Mouse (Mus musculus): ENCODE results near the gene Rorb. TPM values are rescaled to one million over a fixed set of nuclear protein-coding genes. Genes with fewer than 3 reads are reported as not detected.

Gene Rorb
- polyA plus RNA-seq, 1 experiment, result 22.4 TPM

DNA sequence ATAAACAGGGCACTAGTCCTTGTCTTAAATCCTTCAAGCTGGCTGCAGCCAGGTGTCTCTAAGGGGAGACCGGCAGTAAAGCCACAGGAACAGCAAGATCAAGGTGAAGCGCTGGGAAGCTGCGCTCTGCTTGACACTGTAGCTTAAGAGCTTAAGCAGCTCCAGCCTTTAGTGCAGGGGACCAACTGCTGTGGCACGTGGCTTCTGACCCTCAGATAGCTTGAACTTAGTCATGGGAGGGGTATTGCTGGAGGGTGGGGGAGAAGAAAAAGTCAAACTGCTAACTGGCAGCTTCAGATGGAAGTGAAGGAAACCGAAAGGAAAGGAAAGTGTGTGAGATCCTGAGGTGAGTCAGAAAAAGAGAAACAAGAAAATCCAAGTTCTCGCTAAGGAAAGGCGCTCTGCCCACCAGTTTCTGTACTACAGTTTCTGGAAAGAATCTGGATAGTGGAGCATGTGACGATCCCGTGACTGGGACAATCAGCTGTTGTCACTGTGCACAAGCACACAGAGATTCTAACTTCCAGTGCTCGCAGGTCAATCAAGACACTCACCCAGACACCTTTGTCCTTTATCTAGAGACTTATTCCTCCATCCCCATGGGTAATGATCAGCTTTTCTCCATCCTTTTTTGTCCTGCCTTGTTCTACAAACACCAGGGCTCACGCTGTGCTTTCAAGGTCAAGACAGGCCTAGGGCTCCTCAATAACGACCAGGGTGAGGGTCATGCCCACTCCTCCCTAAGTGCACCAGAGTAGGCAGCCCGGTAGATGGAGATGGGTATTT lies 2.2 kb downstream of the Rorb start:
- 0 out of 2 replicates have a peak, but pooled peaks have one; percentile 39 for TF ChIP-seq POLR2A (IDR thresholded peaks at IDR 0.05; ENCODE audit: extremely low read depth, insufficient read depth, low read length)
- no peak for TF ChIP-seq CTCF (IDR thresholded peaks at IDR 0.05; ENCODE audit: extremely low read depth, insufficient read depth, low read length)
- Histone ChIP-seq H3K4me3 (ENCODE audit: insufficient read depth, low read length) (peak overlapping the region; percentile 70), H3K4me1 (ENCODE audit: control insufficient read depth, insufficient read depth, low read length) (no peaks in the 10 kb centered on the region), H3K27ac (ENCODE audit: insufficient read depth, low read length) (peak overlapping the region; percentile 63)

DNA sequence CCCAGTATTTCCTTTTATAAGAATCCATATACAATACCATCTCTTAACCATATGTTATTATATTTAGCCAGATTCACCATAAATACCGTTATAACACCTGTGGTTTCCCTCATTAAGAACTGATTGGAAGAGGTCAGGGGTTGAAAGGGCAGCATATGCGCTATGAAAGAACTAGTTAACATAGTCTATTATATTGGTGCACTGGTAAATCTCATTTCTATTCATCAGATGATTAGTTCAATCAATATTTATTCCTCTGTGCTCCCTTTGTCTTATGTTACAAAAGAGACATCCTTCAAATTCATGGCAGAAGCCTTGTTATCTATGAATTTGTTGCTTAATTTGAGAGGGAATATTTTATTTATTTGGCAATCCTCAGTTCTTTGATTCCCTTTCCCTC lies 6.4 kb downstream of the Rorb start:
- no peaks in the 10 kb centered on the region for H3K4me1 ChIP-seq (ENCODE audit: control insufficient read depth, insufficient read depth, low read length)
- no peak overlapping the region for H3K4me3 ChIP-seq (ENCODE audit: insufficient read depth, low read length)
- no peak for TF ChIP-seq CTCF (IDR thresholded peaks at IDR 0.05; ENCODE audit: extremely low read depth, insufficient read depth, low read length)
- TF ChIP-seq POLR2A (IDR thresholded peaks at IDR 0.05; ENCODE audit: extremely low read depth, insufficient read depth, low read length), result no peak
- no peak overlapping the region for H3K27ac ChIP-seq (ENCODE audit: insufficient read depth, low read length)

DNA sequence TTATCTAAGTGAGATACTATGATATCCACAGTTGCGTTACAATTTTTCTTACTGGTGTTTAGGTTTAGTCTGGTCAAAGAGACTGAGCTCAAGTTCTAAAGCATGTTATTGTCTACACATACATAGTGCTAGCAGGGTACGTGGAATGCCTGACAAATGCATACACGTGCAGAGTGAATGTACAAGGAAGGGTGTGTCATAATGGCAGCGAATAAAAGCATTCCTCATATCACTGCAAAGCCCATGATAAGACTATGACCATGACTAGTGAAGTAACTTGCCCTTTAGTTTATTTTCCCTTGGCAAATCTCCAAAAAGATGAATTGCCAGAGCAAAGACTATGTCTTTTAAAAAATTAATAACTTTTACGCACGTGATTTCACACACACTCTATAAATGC lies 13.8 kb downstream of the Rorb start:
- Histone ChIP-seq H3K4me3 (ENCODE audit: insufficient read depth, low read length) (no peak overlapping the region), H3K27ac (ENCODE audit: insufficient read depth, low read length) (no peak overlapping the region), H3K4me1 (ENCODE audit: control insufficient read depth, insufficient read depth, low read length) (no peaks in the 10 kb centered on the region)
- TF ChIP-seq CTCF (IDR thresholded peaks at IDR 0.05; ENCODE audit: extremely low read depth, insufficient read depth, low read length), result no peak
- no peak for TF ChIP-seq POLR2A (IDR thresholded peaks at IDR 0.05; ENCODE audit: extremely low read depth, insufficient read depth, low read length)

DNA sequence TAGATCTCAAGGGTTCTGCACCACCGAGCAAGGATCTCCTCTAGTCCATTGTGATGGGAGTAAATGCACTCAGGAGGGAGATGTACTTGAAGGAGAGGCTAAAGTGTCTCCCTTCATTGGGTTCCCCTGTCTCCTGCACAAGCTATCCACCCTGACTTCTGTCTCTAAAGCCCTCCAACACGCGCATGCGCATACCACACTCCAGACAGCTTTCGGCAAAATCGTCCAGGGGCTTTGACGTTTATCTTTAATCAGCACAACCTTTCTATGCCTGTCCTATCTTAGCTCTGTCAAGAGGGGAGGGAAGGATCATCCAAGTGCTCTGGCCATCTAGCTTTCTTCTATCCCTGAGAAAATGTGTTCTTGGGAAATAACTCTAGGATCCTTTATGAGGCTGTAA lies 21.6 kb downstream of the Rorb start:
- no peak for TF ChIP-seq POLR2A (IDR thresholded peaks at IDR 0.05; ENCODE audit: extremely low read depth, insufficient read depth, low read length)
- TF ChIP-seq CTCF (IDR thresholded peaks at IDR 0.05; ENCODE audit: extremely low read depth, insufficient read depth, low read length), result no peak
- H3K27ac ChIP-seq (ENCODE audit: insufficient read depth, low read length), result no peak overlapping the region
- H3K4me3 ChIP-seq (ENCODE audit: insufficient read depth, low read length), result no peak overlapping the region
- no peaks in the 10 kb centered on the region for H3K4me1 ChIP-seq (ENCODE audit: control insufficient read depth, insufficient read depth, low read length)

- TF ChIP-seq CTCF (IDR thresholded peaks at IDR 0.05; ENCODE audit: extremely low read depth, insufficient read depth, low read length), result no peak
- Histone ChIP-seq H3K4me3 (ENCODE audit: insufficient read depth, low read length) (no peak overlapping the region), H3K4me1 (ENCODE audit: control insufficient read depth, insufficient read depth, low read length) (no peaks in the 10 kb centered on the region), H3K27ac (ENCODE audit: insufficient read depth, low read length) (no peak overlapping the region)
Measured at GRCm38 (mm10) chr19:19077880-19078279, 33.1 kb downstream of the Rorb start.

DNA sequence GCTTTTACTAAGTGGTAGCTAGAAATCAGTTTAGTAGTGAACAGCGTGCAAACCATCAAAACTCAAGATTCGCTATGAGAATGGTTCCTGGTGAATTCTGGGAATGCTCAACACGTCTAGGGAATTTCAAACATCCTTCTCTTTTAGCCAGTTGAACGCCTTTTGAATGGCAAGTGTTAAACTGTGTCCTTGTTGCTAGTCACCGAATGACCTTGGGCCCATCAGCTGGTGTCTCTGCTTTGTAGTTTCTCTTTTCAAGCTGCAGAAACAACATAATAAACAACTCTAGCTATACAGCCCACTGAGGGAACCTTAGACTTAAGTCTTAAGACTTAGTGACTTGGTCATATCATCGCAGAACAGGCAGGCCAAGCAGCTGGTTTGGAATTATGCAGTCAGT lies 36.2 kb downstream of the Rorb start:
- H3K4me3 ChIP-seq (ENCODE audit: insufficient read depth, low read length), result no peak overlapping the region
- H3K4me1 ChIP-seq (ENCODE audit: control insufficient read depth, insufficient read depth, low read length), result no peaks in the 10 kb centered on the region
- no peak overlapping the region for H3K27ac ChIP-seq (ENCODE audit: insufficient read depth, low read length)
- TF ChIP-seq CTCF (IDR thresholded peaks at IDR 0.05; ENCODE audit: extremely low read depth, insufficient read depth, low read length) (no peak), POLR2A (IDR thresholded peaks at IDR 0.05; ENCODE audit: extremely low read depth, insufficient read depth, low read length) (no peak)

DNA sequence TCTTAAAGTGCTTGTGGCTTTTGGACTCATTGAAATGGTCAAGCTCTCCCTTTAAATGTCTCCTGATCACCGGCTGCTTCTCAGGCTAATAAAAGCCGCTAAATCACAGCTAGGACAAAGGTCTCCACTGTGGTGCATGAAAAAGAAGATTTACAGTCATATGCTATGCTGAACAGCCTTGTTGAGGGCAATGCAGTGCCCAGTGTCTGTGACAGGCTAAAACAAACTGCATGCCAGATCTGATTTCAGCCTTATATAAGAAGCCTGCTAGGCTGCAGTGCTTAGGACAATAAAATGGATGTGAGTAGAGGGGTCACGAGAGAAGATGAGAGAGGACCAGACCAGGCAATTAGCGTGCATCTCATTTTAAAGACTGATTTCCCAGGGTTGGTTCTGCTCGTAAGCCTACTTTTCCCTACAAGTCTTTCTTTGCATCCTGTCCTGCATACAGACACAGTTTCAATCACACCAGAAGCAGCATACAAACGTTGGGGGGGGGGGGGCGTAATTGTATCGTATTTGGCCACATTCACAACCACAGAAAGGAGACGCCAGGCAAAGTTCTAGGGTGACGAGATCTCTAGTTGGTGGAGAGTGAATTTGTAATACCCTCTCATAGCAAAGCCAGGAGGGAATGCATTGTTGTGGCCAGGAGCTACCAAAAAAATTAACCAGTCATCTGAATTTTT lies 52.1 kb downstream of the Rorb start:
- Histone ChIP-seq H3K4me3 (ENCODE audit: insufficient read depth, low read length) (no peak overlapping the region), H3K4me1 (ENCODE audit: control insufficient read depth, insufficient read depth, low read length) (no peaks in the 10 kb centered on the region; the same call in 1 of the 2 replicates), H3K27ac (ENCODE audit: insufficient read depth, low read length) (peak overlapping the region; percentile 59; the same call in 1 of the 2 replicates)
- TF ChIP-seq CTCF (IDR thresholded peaks at IDR 0.05; ENCODE audit: extremely low read depth, insufficient read depth, low read length) (no peak), POLR2A (IDR thresholded peaks at IDR 0.05; ENCODE audit: extremely low read depth, insufficient read depth, low read length) (no peak)

- Histone ChIP-seq H3K27ac (ENCODE audit: insufficient read depth, low read length) (no peak overlapping the region), H3K4me3 (ENCODE audit: insufficient read depth, low read length) (no peak overlapping the region)
- TF ChIP-seq CTCF (IDR thresholded peaks at IDR 0.05; ENCODE audit: extremely low read depth, insufficient read depth, low read length) (no peak), POLR2A (IDR thresholded peaks at IDR 0.05; ENCODE audit: extremely low read depth, insufficient read depth, low read length) (no peak)
Measured at GRCm38 (mm10) chr19:19058201-19058600, 52.8 kb downstream of the Rorb start.

DNA sequence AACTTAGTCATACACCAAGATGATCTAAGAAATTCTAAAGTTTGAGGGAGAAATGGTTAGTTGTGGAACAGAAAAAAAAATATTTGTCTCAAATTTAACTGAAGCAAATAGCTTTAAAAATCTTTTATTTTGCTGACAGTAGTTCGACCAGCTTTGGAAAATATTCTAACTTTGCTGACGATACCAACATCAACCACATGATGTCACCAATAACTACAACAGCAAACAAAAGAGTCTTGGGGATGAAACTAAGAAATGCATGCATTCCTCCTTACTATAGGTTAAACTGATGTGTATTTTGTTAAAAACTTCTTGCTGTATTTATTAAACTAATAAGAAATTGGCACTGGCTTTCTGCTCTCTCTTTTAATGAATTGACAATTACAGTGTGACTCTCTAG lies 67.9 kb downstream of the Rorb start:
- Histone ChIP-seq H3K4me1 (ENCODE audit: control insufficient read depth, insufficient read depth, low read length) (no peaks in the 10 kb centered on the region), H3K27ac (ENCODE audit: insufficient read depth, low read length) (no peak overlapping the region), H3K4me3 (ENCODE audit: insufficient read depth, low read length) (no peak overlapping the region)
- TF ChIP-seq POLR2A (IDR thresholded peaks at IDR 0.05; ENCODE audit: extremely low read depth, insufficient read depth, low read length) (no peak), CTCF (IDR thresholded peaks at IDR 0.05; ENCODE audit: extremely low read depth, insufficient read depth, low read length) (no peak)

More at GRCm38 (mm10) chr19:19058201-19058600, 52.8 kb downstream of the Rorb start:
- no peaks in the 10 kb centered on the region; the same call in 1 of the 2 replicates for H3K4me1 ChIP-seq (ENCODE audit: control insufficient read depth, insufficient read depth, low read length)

GRCm38 (mm10) chr19:19040800-19041199 lies 70.2 kb downstream of the Rorb start:
- Histone ChIP-seq H3K4me1 (ENCODE audit: control insufficient read depth, insufficient read depth, low read length) (no peaks in the 10 kb centered on the region), H3K4me3 (ENCODE audit: insufficient read depth, low read length) (no peak overlapping the region), H3K27ac (ENCODE audit: insufficient read depth, low read length) (no peak overlapping the region)
- TF ChIP-seq POLR2A (IDR thresholded peaks at IDR 0.05; ENCODE audit: extremely low read depth, insufficient read depth, low read length) (no peak), CTCF (IDR thresholded peaks at IDR 0.05; ENCODE audit: extremely low read depth, insufficient read depth, low read length) (no peak)
